Mouse (Mus musculus) embryonic facial prominence, embryonic 15.5 days (tissue): ENCODE measurements around the gene Oas1e. TPM values are rescaled to one million over a fixed set of nuclear protein-coding genes. Genes with fewer than 3 reads are reported as not detected.

Experiments used
- ATAC-seq: fragments of 200-750 bp; cut with Nextera tagmentation; 2 replicates; pipeline ENCODE4 v1.8.0; 2017; ENCODE audit warnings: low read depth, moderate TSS enrichment; ENCODE audit not compliant: insufficient number of reproducible peaks, low FRiP score, low TSS enrichment
- H3K27ac ChIP-seq: fragments of 300-500 bp; sonication (generic); replicated peaks from 2 replicates; pipeline ENCODE4 v1.5.1; 2015; ENCODE audit warnings: mild to moderate bottlenecking, inconsistent platforms
- H3K27me3 ChIP-seq: fragments of 300-500 bp; sonication (generic); 2 replicates; pipeline ENCODE4 v1.6.1; 2015; ENCODE audit warnings: inconsistent platforms
- H3K36me3 ChIP-seq: fragments of 300-500 bp; sonication (generic); 2 replicates; pipeline ENCODE4 v1.6.1; 2015; ENCODE audit warnings: mild to moderate bottlenecking, inconsistent platforms
- H3K4me1 ChIP-seq: fragments of 300-500 bp; sonication (generic); 2 replicates; pipeline ENCODE4 v1.6.1; 2015; ENCODE audit warnings: inconsistent platforms
- H3K4me2 ChIP-seq: fragments of 300-500 bp; sonication (generic); replicated peaks from 2 replicates; pipeline ENCODE4 v1.6.1; 2015; ENCODE audit warnings: mild to moderate bottlenecking, inconsistent platforms
- H3K4me3 ChIP-seq: fragments of 300-500 bp; sonication (generic); replicated peaks from 2 replicates; pipeline ENCODE4 v1.5.1; 2015; ENCODE audit warnings: mild to moderate bottlenecking, inconsistent platforms
- H3K9ac ChIP-seq: fragments of 300-500 bp; sonication (generic); 2 replicates; pipeline ENCODE4 v1.6.1; 2015; ENCODE audit warnings: inconsistent platforms
- H3K9me3 ChIP-seq: fragments of 300-500 bp; sonication (generic); replicated peaks from 2 replicates; pipeline ENCODE4 v1.6.1; 2016; ENCODE audit warnings: inconsistent platforms
- WGBS: fragments of 180-500 bp; shearing (Covaris S2); methylation state at CpG from one replicate; pipeline ENCODE4 v1.1.7; 2015; 5-methylcytosine and 5-hydroxymethylcytosine counted together
- polyA plus RNA-seq: library from polyadenylated mRNA; unstranded; fragments of >200 nt; fragmentation: Nextera tagmentation; extraction: Ambion mirVana; gene quantifications from 2 replicates; pipeline ENCODE4 v1.2.1, GENCODE M21; 2015

Oas1e gene
- polyA plus RNA-seq, 1 experiment from 2014 or later: not detected

GRCm38 (mm10) chr5:120775287-120775985 is 19.9 kb downstream of the Oas1e start:
- no peak overlapping the region for H3K4me3 ChIP-seq
- H3K4me1 ChIP-seq: 0 out of 2 replicates have a peak, but pooled peaks cover 11% of the 10 kb centered on the region
- no peak overlapping the region for H3K9ac ChIP-seq
- H3K4me2 ChIP-seq: no peak overlapping the region
- H3K9me3 ChIP-seq: no peaks in the 10 kb centered on the region
- H3K27me3 ChIP-seq: no peaks in the 10 kb centered on the region
- ATAC-seq: no peak
- no peak overlapping the region for H3K27ac ChIP-seq
- 64% methylated on average over 14 of the region's 14 CpGs for WGBS
- no peaks in the 10 kb centered on the region for H3K36me3 ChIP-seq

DNA sequence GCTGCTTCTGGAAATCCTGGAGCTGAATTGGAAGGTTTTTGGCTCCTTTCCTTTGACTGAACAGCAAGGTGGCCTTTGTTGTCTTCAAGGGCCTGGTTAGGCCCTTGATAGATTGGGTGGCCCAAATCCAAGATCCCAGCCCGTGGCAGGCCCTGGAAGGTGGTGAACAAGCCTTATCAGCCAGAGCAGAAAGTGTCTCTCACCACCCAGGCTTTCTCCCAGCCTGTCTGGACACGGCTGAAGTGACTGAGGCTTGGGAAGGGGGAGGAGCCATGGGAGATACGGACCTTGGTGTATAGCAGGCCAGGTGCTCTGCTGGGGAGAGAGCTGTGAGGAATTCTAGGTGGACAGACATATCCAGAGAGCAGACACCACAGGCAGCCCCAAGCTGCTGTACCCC is 25.9 kb downstream of the Oas1e start:
- Histone ChIP-seq H3K27me3 (no peaks in the 10 kb centered on the region), H3K36me3 (no peaks in the 10 kb centered on the region), H3K4me2 (no peak overlapping the region), H3K9ac (no peak overlapping the region), H3K4me1 (no peaks in the 10 kb centered on the region), H3K4me3 (no peak overlapping the region), H3K27ac (no peak overlapping the region), H3K9me3 (no peaks in the 10 kb centered on the region)
- 57% methylated on average over 3 of the region's 3 CpGs for WGBS
- ATAC-seq: no peak

- Histone ChIP-seq H3K27me3 (0 out of 2 replicates have a peak, but pooled peaks cover 3% of the 10 kb centered on the region), H3K4me2 (no peak overlapping the region), H3K36me3 (no peaks in the 10 kb centered on the region), H3K4me1 (no peaks in the 10 kb centered on the region), H3K9me3 (no peaks in the 10 kb centered on the region), H3K9ac (no peak overlapping the region), H3K27ac (no peak overlapping the region), H3K4me3 (no peak overlapping the region)
- 73% methylated on average over 8 of the region's 8 CpGs for WGBS
- no peak for ATAC-seq
Observed at GRCm38 (mm10) chr5:120765010-120765409, 30.3 kb downstream of the Oas1e start.

DNA sequence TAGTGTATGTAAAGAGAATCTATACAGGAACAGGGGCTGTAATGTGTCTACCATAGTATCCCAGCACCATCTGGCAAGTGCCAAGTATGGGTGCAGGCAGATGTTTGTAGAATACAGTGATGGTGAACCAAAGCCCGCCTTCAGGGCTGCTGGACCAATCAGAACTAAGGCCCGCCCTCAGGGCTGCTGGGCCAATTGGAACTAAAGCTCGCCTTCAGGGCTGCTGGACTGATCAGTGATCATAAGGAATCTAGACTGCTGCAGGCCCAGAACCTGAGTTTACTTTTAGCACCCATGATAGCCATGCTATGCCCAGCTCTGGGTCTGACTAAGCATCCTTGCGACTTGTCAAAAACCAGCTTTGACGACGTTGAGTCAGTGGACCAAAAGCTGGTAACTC is 33.4 kb downstream of the Oas1e start:
- WGBS: 28% methylated on average over 6 of the region's 6 CpGs
- H3K4me2 ChIP-seq: no peak overlapping the region
- H3K9ac ChIP-seq: no peak overlapping the region
- ATAC-seq: 0 out of 2 replicates have a peak, but pooled peaks have one; percentile 34
- no peaks in the 10 kb centered on the region for H3K9me3 ChIP-seq
- H3K36me3 ChIP-seq: no peaks in the 10 kb centered on the region
- no peak overlapping the region for H3K27ac ChIP-seq
- no peak overlapping the region for H3K4me3 ChIP-seq
- H3K4me1 ChIP-seq: no peaks in the 10 kb centered on the region
- H3K27me3 ChIP-seq: peaks cover 3% of the 10 kb centered on the region; the same call in 1 of the 2 replicates

DNA sequence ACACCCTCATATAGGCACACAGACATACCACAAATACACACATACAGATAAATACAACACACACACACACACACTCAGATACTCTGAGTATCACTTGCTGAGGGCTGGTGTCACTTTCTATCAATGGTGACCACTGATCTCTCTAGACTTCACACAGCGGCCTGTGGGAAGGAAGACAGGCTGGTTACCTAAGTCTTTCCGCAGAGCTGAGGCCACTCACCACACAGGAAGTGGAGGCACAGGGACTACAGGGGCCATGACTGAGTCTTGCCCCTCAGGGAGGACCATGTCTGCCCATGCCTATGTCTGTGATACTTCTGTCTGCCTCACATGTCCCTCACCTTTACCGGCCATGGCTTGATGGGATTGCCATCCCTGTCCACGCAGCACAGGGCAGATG is 41.1 kb downstream of the Oas1e start:
- no peaks in the 10 kb centered on the region for H3K36me3 ChIP-seq
- WGBS: 89% methylated on average over 4 of the region's 4 CpGs
- no peak overlapping the region for H3K4me3 ChIP-seq
- no peak overlapping the region for H3K27ac ChIP-seq
- H3K27me3 ChIP-seq: no peaks in the 10 kb centered on the region; the same call in 1 of the 2 replicates
- no peaks in the 10 kb centered on the region for H3K9me3 ChIP-seq
- H3K4me1 ChIP-seq: no peaks in the 10 kb centered on the region
- no peak overlapping the region for H3K4me2 ChIP-seq
- no peak for ATAC-seq
- H3K9ac ChIP-seq: no peak overlapping the region

- no peak overlapping the region for H3K9ac ChIP-seq
- WGBS: 77% methylated on average over 3 of the region's 3 CpGs
- H3K9me3 ChIP-seq: no peaks in the 10 kb centered on the region
- H3K4me1 ChIP-seq: no peaks in the 10 kb centered on the region
- no peak for ATAC-seq
- no peaks in the 10 kb centered on the region for H3K36me3 ChIP-seq
- no peaks in the 10 kb centered on the region for H3K27me3 ChIP-seq
- H3K27ac ChIP-seq: no peak overlapping the region
- no peak overlapping the region for H3K4me2 ChIP-seq
- H3K4me3 ChIP-seq: no peak overlapping the region
Observed at GRCm38 (mm10) chr5:120752786-120753185, 42.5 kb downstream of the Oas1e start.

DNA sequence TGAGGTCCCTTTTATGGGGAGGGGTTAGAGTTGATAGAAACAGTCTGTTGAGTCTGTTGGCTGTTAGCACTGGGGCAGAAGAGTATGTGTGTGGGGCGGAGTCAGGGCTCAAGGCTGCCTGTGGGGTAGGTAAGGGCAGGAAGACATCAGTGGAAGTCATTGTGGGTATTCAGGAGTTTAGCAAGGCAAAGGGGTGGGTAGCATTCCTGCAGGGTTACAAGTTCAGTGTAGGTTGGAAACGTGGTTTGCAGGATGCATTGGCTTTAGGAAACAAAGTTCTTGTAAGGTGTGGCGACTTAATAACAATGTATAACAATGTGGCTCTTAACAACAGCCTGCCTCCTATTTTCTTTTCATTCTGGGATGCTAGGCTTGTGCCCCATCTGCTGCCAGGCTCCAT is 44.1 kb downstream of the Oas1e start:
- Histone ChIP-seq H3K4me3 (no peak overlapping the region), H3K27me3 (no peaks in the 10 kb centered on the region), H3K9ac (no peak overlapping the region), H3K9me3 (no peaks in the 10 kb centered on the region), H3K4me1 (no peaks in the 10 kb centered on the region), H3K36me3 (no peaks in the 10 kb centered on the region), H3K4me2 (no peak overlapping the region), H3K27ac (no peak overlapping the region)
- ATAC-seq: no peak
- 61% methylated on average over 3 of the region's 3 CpGs for WGBS

- Histone ChIP-seq H3K4me3 (no peak within 1 kb of the TSS), H3K4me1 (no peaks in the 10 kb centered on the region), H3K27ac (no peak within 1 kb of the TSS), H3K9ac (no peak within 1 kb of the TSS), H3K9me3 (no peaks in the 10 kb centered on the region), H3K27me3 (no peaks in the 10 kb centered on the region; the same call in 1 of the 2 replicates), H3K4me2 (no peak within 1 kb of the TSS), H3K36me3 (no peaks in the 10 kb centered on the region)
- ATAC-seq: no peak
- WGBS: 69% methylated on average over 5 of the region's 5 CpGs
Observed at GRCm38 (mm10) chr5:120749688-120750087, 45.6 kb downstream of the Oas1e start, which contains the start of gene Oas2. Gene Oas2 (minus strand): TSS chr5:120749853.

DNA sequence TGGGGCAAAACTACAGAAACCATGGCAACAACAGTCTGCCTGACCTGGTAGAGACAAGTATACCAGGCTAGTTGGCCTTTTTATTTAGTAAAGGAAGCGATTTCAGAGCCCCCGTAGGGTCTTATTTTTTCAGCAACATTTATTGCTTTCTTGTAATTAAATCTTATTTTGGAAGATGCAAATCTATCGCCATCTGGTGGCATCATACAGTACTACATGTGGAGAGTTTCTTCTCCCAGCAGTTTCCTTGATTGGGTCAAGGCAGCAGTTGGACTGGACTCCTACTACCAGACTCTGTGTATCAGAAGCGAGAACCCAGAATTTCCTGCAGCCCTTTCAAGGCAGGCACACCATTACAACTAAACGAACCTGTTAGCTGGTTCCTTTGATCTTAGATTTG is 48.9 kb downstream of the Oas1e start:
- no peak overlapping the region for H3K4me3 ChIP-seq
- ATAC-seq: no peak
- no peak overlapping the region for H3K9ac ChIP-seq
- no peaks in the 10 kb centered on the region; the same call in 1 of the 2 replicates for H3K27me3 ChIP-seq
- no peaks in the 10 kb centered on the region for H3K36me3 ChIP-seq
- no peaks in the 10 kb centered on the region for H3K9me3 ChIP-seq
- WGBS: 7% methylated on average over 5 of the region's 5 CpGs
- no peak overlapping the region for H3K27ac ChIP-seq
- H3K4me2 ChIP-seq: no peak overlapping the region
- no peaks in the 10 kb centered on the region for H3K4me1 ChIP-seq

DNA sequence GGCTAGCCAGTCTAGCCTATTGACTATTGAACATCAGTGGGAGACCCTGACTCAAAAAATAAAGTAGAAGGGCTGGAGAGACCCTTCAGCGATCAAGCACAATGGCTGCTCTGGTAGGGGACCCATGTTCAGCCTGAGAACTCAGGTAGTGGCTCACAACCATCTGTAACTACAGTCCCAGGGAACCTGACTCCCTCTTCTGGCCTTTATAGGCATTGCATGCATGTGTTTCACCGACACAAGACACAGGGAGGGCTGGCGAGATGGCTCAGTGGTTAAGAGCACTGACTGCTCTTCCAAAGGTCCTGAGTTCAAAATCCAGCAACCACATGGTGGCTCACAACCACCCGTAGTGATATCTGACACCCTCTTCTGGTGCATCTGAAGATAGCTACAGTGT is 53.2 kb downstream of the Oas1e start:
- H3K4me3 ChIP-seq: no peak overlapping the region
- H3K4me2 ChIP-seq: no peak overlapping the region
- H3K27me3 ChIP-seq: no peaks in the 10 kb centered on the region; the same call in 1 of the 2 replicates
- H3K9ac ChIP-seq: no peak overlapping the region
- H3K27ac ChIP-seq: no peak overlapping the region
- no peaks in the 10 kb centered on the region for H3K36me3 ChIP-seq
- H3K9me3 ChIP-seq: no peaks in the 10 kb centered on the region
- 32% methylated on average over 4 of the region's 4 CpGs for WGBS
- no peaks in the 10 kb centered on the region for H3K4me1 ChIP-seq
- no peak for ATAC-seq
